Mouse (Mus musculus): ENCODE results near the gene Stam2.
A peak's percentile ranks its signal among the peaks of the same experiment; 100 is the strongest.

The Stam2 gene

DNA sequence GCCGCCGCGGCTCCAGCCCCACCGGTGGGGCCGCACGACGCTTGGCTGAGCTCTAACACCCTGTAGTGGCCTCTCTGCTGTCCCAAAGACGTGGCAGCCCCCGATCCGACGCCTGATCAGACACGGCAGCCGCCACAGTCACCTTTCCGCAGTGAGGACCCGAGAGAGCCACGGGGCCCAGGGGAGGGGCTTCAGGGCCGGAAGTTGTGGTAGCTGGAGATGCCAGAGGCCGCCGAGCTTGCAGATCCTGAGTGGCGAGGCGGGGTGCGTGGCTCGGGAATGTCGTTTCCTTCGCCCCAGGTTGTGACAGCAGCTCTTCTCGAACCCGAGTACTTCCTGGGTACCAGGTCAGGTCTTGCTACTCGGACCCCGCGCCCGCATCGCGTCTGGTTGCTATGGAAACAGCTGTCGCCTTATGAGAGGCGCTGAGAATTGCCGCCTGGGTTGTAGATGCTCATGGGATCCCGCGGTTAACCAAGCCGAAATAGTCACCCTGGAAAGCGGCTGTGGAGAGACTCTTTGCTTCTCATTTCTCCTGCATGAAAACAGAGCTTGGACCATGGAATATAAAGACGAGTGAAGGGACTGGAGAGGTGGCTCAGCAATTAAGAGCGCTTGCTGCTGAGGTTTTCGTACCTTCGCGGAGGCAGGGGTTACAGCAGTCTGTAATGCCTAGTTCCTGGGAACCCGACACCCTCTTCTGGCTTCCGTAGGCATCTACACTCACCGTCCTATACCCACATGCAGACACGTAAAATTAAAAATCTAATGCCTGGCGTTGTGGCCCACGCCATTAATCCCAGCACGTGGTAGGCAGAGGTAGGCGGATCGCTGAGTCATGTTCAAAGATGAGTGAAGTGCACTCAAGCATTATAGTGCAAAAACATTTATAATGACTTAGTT, at the start of gene Stam2:
Gene Stam2 (minus strand): TSS at position 26 of the 903 bp plus-strand sequence.
- ATAC-seq (ENCODE audit: insufficient number of reproducible peaks, low FRiP score, low TSS enrichment): peak; percentile 90

DNA sequence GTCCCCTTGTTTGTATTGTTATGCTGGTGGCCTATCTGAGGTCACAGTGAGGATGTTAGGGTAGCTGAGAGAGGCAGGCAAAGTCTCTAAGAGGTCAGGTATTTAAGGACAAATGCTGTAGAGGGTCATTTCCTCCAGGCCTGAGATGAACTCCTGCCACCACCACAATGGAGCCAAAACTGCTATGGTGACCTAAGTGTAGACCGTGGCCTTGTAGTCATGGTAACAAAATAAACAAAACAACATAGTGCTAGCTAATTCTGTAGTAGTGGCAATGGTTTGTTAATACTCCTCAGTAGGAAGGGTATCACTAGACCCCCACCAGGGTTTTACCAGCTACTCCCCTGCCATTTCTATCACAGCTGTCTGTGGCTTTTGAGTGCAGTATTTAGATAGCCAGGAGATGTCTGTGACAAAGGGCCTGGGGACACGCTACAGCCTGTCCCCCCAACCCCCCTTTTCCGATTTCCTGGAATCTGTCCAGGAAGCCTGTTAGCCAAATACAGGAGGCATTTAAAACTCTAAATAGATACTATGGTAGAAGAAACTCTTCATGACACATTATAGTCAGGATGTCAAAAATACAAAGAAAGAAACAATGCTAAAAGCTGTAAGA, 43.1 kb upstream of the Stam2 start:
- ATAC-seq (ENCODE audit: insufficient number of reproducible peaks, low FRiP score, low TSS enrichment): no peak

DNA sequence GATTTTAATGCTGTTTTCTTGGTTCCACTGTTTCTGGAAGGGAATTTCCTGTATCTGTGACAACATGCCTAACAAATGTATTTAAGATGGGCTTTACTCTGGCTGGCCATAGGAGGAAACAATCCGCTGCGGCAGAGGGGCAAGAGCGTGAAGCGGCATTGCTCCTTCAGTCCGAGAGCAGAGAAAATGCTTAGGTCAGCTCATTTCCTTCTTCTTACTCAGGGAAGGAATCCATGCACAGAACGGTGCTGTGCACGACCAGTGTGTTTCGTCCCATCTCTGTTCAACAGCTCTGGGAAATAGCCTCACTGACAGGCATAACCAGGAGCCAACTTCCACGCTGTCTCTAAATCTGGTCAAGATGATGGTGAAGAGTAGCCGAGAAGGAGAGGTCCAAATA, 37.9 kb upstream of the Stam2 start:
- ATAC-seq (ENCODE audit: insufficient number of reproducible peaks, low FRiP score, low TSS enrichment): no peak

DNA sequence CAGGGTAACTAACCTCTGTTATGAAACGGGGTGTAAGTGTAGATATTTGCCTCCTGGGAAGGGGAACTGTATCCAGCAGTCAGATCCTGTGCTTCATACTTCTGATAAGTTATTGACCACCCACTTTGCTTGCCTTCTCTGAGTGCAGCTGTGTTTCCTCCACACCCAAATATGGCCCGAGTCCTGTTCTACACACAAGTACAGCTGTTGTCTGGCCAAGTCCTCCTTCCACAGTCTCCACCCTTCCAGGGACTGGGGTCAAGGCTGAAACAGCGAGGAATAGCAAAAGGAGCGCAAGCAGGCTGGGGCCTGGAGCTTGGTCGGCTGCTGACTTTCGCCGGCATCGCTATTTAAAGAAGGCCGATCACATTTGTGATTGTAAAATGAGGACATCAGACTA, 37.3 kb upstream of the Stam2 start:
- ATAC-seq (ENCODE audit: insufficient number of reproducible peaks, low FRiP score, low TSS enrichment): no peak

DNA sequence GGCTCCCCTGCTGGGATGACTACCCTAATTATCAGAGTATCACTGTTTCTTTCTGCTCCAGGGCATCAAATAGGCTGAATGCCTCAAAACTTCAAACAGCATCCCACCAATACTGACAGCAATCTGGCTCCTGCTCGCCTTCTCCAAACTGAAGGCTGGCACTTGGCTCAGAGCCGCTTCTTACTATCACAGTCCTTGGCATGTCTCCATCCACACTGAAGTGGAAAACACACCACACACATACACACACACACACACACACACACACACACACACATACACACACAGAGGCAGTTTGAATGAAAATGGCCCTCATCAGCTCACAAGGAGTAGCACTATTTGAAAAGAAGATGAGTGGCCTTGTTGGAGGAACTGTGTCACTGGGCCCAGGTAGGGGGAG, 35.8 kb upstream of the Stam2 start:
- ATAC-seq (ENCODE audit: insufficient number of reproducible peaks, low FRiP score, low TSS enrichment): no peak

DNA sequence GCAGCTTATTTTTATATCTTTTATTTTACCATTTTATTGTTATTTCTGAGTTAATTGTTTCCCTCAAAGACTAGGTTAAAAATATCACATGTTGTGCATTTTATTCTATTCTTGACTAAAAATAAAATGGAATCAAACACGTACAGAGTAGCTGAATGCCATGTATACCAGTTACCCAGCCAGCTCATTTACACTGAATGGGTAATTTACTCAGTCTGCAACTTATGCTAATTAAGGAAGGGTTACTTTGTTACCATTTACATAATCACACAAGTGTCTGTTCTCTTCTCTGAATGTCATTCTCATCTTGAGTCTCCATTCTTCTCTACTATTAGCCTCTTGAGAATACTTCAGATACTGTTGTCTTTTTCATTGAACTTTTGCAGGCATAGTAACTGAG, 32.3 kb upstream of the Stam2 start:
- no peak for ATAC-seq (ENCODE audit: insufficient number of reproducible peaks, low FRiP score, low TSS enrichment)

DNA sequence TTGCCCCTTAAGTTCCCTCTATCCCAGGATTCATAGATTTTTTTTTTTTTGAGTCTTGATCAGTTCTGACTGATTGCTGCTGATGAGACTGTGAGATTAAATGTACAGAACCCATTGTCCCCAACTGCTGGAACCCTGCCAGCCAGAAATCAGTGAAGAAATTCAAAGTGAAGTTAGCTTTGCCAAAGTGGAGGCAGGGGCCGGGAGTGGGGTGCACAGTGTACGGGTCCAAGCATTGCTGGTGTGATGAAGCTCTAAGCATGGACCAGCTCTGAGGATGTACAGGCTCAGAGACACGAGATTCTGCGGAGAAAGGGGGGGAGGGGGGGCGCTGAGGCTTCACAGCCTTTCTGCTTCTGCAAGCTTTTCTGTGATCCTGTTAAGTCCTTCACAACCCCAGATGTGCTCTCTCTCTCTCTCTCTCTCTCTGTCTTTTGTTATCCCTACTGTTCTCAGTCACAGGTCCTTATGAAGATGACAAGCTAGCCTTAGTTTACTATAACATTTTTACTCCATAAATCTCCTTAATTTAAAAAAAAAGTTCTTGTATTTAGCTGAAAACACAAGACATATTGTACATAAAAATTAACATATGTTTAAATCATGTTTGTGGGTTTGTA, 30.8 kb upstream of the Stam2 start:
- ATAC-seq (ENCODE audit: insufficient number of reproducible peaks, low FRiP score, low TSS enrichment): no peak

DNA sequence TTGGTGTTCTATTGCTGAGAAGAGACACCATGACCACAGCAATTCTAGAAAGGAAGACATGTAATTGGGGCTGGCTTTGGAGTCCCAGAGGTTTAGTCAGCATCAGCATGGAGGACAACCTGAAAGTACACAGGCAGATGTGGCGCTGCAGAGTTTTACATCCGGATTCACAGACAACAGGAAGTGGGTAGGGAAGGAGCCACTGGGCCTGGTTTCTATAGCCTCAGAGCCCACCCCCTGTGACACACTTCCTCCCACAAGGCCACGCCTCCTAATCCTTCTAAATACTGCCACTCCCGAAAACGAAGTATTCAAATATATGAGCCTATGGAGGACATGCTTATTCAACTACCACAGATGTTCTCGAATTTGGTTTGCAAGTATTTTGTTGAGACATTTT, 23.0 kb upstream of the Stam2 start:
- no peak for ATAC-seq (ENCODE audit: insufficient number of reproducible peaks, low FRiP score, low TSS enrichment)

DNA sequence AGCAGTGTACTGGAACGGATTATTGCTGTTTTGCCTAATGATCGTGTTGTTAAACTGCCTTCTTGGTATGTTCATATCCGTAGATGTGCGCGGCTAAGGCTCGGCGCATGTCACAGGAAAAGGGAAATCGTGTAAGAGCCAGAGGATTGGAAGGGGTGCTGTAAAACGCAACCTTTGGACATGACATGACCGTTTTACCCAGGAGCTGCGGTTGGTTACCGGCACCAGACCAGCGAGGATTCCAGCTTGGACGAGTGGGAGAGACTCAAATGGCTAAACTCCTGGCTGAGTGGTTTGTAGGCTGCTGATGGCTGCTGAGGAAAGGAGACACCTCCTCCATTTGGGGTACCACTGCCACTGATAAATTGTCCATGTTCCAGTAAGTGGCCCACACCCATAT, 21.8 kb upstream of the Stam2 start:
- no peak for ATAC-seq (ENCODE audit: insufficient number of reproducible peaks, low FRiP score, low TSS enrichment)

DNA sequence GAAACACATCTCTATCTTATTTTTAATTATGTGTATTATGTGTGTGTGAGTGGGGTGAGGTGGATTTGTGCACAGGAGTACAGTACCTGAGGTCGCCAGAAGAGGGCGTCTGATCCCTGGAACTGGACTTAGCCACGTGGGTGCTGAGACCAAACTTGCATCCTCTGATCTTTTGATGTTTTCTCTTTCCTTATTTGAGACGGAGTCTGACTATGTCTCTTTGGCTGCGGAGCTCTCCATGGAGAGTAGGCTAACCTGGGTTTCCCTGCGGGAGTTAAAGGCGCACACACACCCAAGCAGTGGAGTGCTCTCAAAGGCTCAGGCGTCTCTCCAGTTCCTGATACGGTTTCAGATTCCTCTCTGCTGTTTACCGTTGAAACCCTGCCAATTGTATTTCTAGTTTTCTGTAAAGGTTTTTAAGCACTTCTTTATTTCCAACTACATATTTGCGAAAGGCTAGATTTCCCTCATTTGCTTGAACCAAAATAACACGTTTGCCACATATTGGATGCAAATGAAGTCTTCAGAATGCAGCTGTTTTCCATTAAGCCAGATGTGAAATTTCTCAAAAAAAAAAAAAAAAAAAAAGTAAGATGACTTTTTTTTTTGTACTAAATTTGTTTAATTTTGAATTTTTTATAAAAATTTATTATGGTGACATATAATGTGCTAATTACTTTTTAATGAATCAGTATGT, 21.1 kb upstream of the Stam2 start:
- ATAC-seq (ENCODE audit: insufficient number of reproducible peaks, low FRiP score, low TSS enrichment): peak; percentile 68; the same call in 1 of the 2 replicates

DNA sequence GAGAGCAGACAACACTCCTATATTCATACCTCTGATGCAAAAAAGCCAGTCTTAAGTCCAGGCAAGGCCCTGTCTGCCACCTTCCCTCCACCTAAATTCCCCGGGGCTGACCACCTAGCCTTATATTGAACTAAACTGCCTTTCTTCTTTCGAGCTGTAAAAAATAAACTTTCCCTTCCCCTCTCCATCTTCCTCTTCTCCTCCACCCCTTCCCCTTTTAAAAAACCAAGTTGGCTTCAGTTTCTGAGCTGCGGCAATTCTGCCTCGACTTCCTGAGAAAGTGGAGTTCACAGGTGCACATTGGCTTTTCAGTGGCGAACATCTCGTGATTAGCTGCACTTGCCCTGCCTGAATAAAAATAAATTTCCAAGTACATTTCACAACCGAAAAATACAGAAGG, 20.4 kb upstream of the Stam2 start:
- ATAC-seq (ENCODE audit: insufficient number of reproducible peaks, low FRiP score, low TSS enrichment): no peak

DNA sequence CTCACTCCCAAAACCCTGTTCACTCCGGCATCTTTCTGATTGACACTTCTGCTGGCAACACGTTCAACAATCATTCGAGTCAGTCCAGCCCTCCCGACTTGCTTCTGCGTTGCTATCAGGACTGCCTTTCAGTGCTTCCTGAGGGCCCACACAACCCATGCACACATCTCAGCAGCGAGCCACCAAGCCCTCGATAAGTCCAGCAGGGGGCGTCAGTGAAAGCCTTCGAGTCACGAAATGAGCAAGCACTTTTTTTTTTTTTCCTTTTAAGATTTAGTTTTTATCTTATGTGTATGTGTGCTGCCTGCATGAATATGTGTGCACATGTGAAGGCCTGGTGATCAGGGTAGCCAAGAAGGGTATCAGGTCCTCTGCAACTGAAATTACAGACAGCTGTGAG, 16.5 kb upstream of the Stam2 start:
- no peak for ATAC-seq (ENCODE audit: insufficient number of reproducible peaks, low FRiP score, low TSS enrichment)

DNA sequence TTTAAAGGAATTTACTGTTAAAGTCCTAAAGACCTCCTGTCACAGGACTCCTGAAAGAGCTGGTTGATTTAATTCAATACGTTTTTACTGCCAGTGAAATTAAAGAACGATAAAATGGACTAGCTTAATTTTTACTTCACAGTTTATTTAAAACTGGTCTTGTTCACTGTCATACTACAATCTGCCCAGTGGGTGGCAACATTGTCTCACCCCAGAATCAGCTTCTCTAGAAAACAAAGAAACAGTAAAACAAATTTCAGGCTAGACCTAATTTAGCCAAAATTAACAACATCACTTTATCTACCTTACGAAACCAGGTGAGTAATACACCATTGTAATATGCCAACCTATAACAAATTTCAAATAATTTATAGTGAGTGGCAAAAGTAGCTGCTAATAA, 14.6 kb upstream of the Stam2 start:
- ATAC-seq (ENCODE audit: insufficient number of reproducible peaks, low FRiP score, low TSS enrichment): no peak

DNA sequence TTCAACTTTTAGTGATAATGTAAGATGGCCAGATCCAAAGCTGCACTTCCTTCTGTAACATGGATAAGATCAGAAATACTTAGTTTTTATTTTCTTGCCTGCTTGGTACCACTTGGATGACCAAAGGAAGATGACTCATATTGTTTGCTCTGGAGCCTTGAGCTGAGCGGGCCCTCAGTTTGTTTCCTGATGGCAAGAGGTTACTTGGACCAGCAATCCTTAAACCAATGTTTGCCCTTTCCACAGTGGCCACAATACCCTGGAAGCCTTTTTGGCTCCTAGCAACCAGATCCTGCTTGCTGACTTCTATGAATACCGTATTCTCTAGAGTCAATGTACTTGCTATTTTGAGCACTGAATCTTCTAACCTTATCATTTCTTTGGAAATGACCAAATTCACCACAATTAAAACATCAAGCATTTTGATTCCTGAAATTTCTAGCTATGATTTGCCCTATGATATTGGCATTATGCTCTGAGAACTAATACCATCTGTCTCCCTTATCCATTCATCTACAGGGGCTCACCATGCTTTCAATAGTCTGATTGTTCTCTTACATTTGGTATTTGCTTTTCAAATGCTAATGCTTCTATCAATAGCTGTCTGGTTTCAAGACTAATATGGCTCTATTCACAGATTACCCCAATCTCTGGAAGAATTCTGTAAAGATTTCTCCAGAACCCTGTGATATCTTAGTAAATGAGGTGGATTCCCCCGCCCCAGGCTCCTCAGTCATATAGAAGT, 11.7 kb upstream of the Stam2 start:
- no peak for ATAC-seq (ENCODE audit: insufficient number of reproducible peaks, low FRiP score, low TSS enrichment)

DNA sequence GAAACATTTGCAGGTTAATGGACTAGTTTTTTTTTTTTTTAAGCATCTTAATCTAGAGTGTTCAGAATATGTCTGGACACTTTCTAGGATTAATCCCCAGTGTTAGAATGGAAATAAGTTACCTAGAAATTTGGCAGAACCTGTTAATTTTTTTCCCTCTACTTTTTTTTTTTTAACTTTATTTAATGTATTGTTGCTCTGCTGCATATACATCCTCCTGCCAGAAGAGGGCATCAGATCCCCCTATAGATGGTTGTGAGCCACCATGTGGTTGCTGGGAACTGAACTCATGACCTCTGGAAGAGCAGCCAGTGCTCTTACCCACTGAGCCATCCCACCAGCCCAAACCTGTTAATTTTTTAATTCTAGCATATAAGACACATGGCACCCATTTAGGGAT, 2.0 kb upstream of the Stam2 start:
- no peak for ATAC-seq (ENCODE audit: insufficient number of reproducible peaks, low FRiP score, low TSS enrichment)

DNA sequence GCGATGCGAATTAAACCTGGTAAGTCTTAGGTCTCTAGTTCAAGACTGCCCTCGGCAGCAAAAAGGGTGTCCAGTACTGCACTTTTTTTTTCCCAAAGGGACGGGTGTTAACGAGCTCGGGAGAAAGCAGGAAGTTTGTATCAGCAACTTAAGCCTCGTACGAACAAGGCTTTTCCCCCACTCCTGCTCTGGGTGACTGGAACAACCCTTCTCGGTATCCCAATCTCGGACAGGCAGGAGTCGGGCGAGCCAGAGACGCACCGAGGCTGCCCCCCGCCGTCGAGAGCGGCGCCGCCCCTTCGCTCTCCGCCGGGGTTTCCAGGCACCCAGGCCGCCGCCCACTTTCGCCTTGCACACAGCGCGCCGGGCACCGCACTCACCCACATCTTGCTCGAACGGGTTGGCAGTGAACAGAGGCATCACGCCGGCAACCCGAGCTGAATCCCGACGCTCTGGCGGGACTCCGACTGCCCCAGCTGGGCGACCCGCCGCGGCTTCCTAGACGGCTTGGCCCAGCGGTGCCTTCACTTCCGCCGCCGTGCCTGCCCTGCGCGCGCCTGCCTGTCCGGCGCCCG, 313 bp downstream of the Stam2 start:
- peak; percentile 82 for ATAC-seq (ENCODE audit: insufficient number of reproducible peaks, low FRiP score, low TSS enrichment)

DNA sequence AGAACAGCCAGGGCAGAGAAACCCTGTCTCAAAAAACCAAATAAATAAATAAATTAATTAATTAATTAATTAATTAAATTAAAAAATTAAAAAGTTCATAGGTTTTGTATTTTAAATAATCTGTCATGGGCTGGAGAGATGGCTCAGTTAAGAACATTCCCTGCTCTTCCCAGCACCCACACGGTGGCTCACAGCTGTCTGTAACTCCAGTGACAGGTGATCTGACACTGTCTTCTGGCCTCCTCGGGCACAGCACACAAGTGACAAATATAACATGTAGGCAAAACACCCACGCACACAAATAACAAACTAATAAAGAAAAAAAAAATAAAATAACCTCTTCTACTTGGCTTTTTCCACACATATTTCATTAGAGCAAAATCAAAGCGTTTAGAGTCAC, 1.5 kb downstream of the Stam2 start:
- ATAC-seq (ENCODE audit: insufficient number of reproducible peaks, low FRiP score, low TSS enrichment): no peak

DNA sequence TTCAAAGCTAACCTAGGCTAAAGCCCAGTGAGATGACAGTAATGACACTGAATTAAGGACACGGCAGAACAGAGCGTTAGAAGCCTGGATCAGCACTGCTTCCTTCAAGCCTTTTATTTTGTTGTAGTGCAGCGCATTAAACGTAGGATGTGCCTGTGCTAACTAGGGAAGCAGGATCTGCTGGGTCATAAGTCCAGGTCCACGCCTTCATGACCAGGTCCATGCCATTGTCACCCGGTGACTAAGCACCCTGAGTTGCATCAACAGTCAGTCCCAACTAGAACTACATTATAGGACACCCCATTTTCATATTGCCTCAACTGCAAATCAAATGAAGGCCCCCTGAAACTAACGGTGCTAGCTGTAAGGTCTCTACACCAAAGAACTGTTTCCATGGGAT, 7.6 kb downstream of the Stam2 start:
- ATAC-seq (ENCODE audit: insufficient number of reproducible peaks, low FRiP score, low TSS enrichment): no peak

DNA sequence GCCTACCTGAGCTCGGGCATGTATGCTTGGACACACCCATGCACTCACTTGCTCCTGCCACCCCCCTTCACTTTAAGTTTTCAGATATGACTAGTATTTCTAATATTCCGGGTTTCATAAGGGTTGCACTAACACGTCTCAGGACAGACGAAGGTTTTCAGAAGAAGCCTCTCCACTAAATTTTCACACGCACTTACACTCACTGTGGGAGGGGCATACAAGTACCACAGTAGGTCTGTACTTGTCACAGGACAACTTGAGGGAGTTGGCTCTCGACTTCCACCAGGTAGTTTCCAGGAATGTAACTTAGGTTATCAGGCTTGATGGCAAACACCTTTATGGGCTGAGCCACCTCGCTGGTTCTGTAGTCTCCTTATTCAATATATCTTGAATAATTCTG, 8.4 kb downstream of the Stam2 start:
- no peak for ATAC-seq (ENCODE audit: insufficient number of reproducible peaks, low FRiP score, low TSS enrichment)

DNA sequence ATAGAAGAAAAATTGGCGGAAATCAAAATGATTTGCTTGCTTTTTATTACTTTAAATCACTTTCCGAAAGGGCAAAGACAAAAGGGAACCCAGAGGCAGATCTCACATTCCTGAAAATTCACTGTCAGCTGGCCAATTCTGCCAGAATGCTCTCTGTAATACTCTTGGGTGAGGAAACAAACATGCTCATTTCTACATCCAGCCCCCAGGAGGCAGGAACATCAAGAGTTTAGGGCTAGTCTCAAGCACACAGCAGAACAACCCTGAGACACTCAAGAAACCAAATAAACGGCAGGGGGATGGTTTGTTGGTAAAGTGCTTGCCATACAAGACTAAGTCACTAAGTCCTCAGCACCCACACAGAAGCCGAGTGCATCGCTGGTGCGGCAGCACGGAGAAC, 9.5 kb downstream of the Stam2 start:
- ATAC-seq (ENCODE audit: insufficient number of reproducible peaks, low FRiP score, low TSS enrichment): no peak

All from cerebellum, adult (tissue).